Mouse (Mus musculus) stomach, embryonic 15.5 days (tissue): Measurements from ENCODE around the gene Tjp2. TPM values are rescaled to one million over a fixed set of nuclear protein-coding genes. Genes with fewer than 3 reads are reported as not detected.

Experiments
- ATAC-seq: fragments of 200-750 bp; cut with Nextera tagmentation; 2 replicates; pipeline ENCODE4 v1.8.0; 2017; ENCODE audit warnings: low read depth, moderate number of reproducible peaks, moderate TSS enrichment; ENCODE audit not compliant: insufficient read depth, low FRiP score
- H3K27ac ChIP-seq: fragments of 300-500 bp; sonication (generic); 2 replicates; pipeline ENCODE4 v1.5.1; 2015; ENCODE audit warnings: mild to moderate bottlenecking, inconsistent platforms
- H3K27me3 ChIP-seq: fragments of 300-500 bp; sonication (generic); replicated peaks from 2 replicates; pipeline ENCODE4 v1.6.1; 2015; ENCODE audit warnings: inconsistent platforms
- H3K36me3 ChIP-seq: fragments of 300-500 bp; sonication (generic); 2 replicates; pipeline ENCODE4 v1.6.1; 2015; ENCODE audit warnings: inconsistent platforms
- H3K4me1 ChIP-seq: fragments of 300-500 bp; sonication (generic); 2 replicates; pipeline ENCODE4 v1.6.1; 2015; ENCODE audit warnings: inconsistent platforms
- H3K4me2 ChIP-seq: fragments of 300-500 bp; sonication (generic); 2 replicates; pipeline ENCODE4 v1.6.1; 2015; ENCODE audit warnings: mild to moderate bottlenecking, inconsistent platforms
- H3K4me3 ChIP-seq: fragments of 300-500 bp; sonication (generic); replicated peaks from 2 replicates; pipeline ENCODE4 v1.5.1; 2015; ENCODE audit warnings: inconsistent platforms
- H3K9ac ChIP-seq: fragments of 300-500 bp; sonication (generic); 2 replicates; pipeline ENCODE4 v1.6.1; 2015; ENCODE audit warnings: inconsistent platforms
- H3K9me3 ChIP-seq: fragments of 300-500 bp; sonication (generic); 2 replicates; pipeline ENCODE4 v1.6.1; 2016; ENCODE audit warnings: inconsistent platforms
- WGBS: fragments of 180-500 bp; shearing (Covaris S2); methylation state at CpG from one replicate; pipeline ENCODE4 v1.1.7; 2015; 5-methylcytosine and 5-hydroxymethylcytosine counted together
- polyA plus RNA-seq: library from polyadenylated mRNA; unstranded; fragments of >200 nt; fragmentation: Nextera tagmentation; extraction: Ambion mirVana; gene quantifications from 2 replicates; pipeline ENCODE4 v1.2.1, GENCODE M21; 2015

The Tjp2 gene
- 34.5 and 39.2 TPM in 2 replicates for polyA plus RNA-seq

GRCm38 (mm10) chr19:24224500-24225304, at the start of gene Tjp2:
Gene Tjp2 (minus strand): TSS chr19:24225030.
- Histone ChIP-seq H3K36me3 (no peaks in the 10 kb centered on the region), H3K27me3 (0 out of 2 replicates have a peak, but pooled peaks cover 3% of the 10 kb centered on the region), H3K9me3 (no peaks in the 10 kb centered on the region), H3K4me3 (peak within 1 kb of the TSS; percentile 61), H3K4me2 (peak within 1 kb of the TSS; percentile 87), H3K4me1 (peaks cover 12% of the 10 kb centered on the region; the same call in 1 of the 2 replicates), H3K9ac (peak within 1 kb of the TSS; percentile 40), H3K27ac (peak within 1 kb of the TSS; percentile 97)
- ATAC-seq, result peak; percentile 79
- under 1% methylated on average over 59 of the region's 59 CpGs for WGBS

DNA sequence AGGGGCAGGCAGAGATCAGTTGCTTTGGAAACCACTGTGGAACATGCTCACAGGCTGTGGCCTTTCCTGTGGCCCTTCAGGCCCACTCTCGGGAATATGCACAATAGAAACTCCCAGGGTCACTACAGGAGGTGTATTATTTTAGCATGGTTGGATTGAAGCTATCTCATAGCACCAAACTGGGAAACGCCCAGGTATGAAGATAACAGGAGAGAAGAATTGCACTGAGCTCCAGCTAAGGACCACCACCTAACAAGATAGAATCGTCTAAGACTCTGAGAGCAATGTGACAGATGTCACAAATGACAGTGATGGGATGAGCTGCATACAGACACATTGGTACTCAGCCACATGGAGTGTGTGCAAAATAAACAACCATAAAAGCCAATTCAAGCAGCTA, 49.5 kb upstream of the Tjp2 start:
- H3K27me3 ChIP-seq, result no peaks in the 10 kb centered on the region
- ATAC-seq, result no peak
- H3K4me1 ChIP-seq, result peaks cover 10% of the 10 kb centered on the region; the same call in 1 of the 2 replicates
- H3K9me3 ChIP-seq, result no peaks in the 10 kb centered on the region
- no peak overlapping the region for H3K9ac ChIP-seq
- H3K4me3 ChIP-seq, result no peak overlapping the region
- H3K36me3 ChIP-seq, result 0 out of 2 replicates have a peak, but pooled peaks cover 3% of the 10 kb centered on the region
- WGBS, result 69% methylated on average over 3 of the region's 3 CpGs
- no peak overlapping the region for H3K27ac ChIP-seq
- H3K4me2 ChIP-seq, result no peak overlapping the region

- H3K27me3 ChIP-seq, result no peaks in the 10 kb centered on the region
- H3K4me2 ChIP-seq, result peak overlapping the region; percentile 33
- no peak overlapping the region for H3K9ac ChIP-seq
- H3K4me3 ChIP-seq, result no peak overlapping the region; the same call in 1 of the 2 replicates
- 0 out of 2 replicates have a peak, but pooled peaks cover 4% of the 10 kb centered on the region for H3K4me1 ChIP-seq
- no peak overlapping the region for H3K27ac ChIP-seq
- peaks cover 5% of the 10 kb centered on the region; the same call in 1 of the 2 replicates for H3K36me3 ChIP-seq
- peak; percentile 87 for ATAC-seq
- 43% methylated on average over 16 of the region's 16 CpGs for WGBS
- no peaks in the 10 kb centered on the region for H3K9me3 ChIP-seq
These were observed 47.1 kb upstream of the Tjp2 start for GRCm38 (mm10) chr19:24271746-24272426.

GRCm38 (mm10) chr19:24271326-24271725, 46.5 kb upstream of the Tjp2 start:
- H3K27me3 ChIP-seq, result no peaks in the 10 kb centered on the region
- peak; percentile 75 for ATAC-seq
- no peaks in the 10 kb centered on the region for H3K9me3 ChIP-seq
- peak overlapping the region; percentile 51; the same call in 1 of the 2 replicates for H3K27ac ChIP-seq
- no peak overlapping the region for H3K9ac ChIP-seq
- H3K36me3 ChIP-seq, result peaks cover 5% of the 10 kb centered on the region; the same call in 1 of the 2 replicates
- WGBS, result 46% methylated on average over 7 of the region's 7 CpGs
- peak overlapping the region; percentile 33 for H3K4me2 ChIP-seq
- 0 out of 2 replicates have a peak, but pooled peaks cover 4% of the 10 kb centered on the region for H3K4me1 ChIP-seq
- no peak overlapping the region; the same call in 1 of the 2 replicates for H3K4me3 ChIP-seq

- no peak overlapping the region for H3K4me2 ChIP-seq
- H3K27me3 ChIP-seq, result no peaks in the 10 kb centered on the region
- H3K9ac ChIP-seq, result no peak overlapping the region
- no peak for ATAC-seq
- 0 out of 2 replicates have a peak, but pooled peaks cover 4% of the 10 kb centered on the region for H3K4me1 ChIP-seq
- H3K9me3 ChIP-seq, result no peaks in the 10 kb centered on the region
- peaks cover 15% of the 10 kb centered on the region; the same call in 1 of the 2 replicates for H3K36me3 ChIP-seq
- H3K27ac ChIP-seq, result no peak overlapping the region
- no peak overlapping the region for H3K4me3 ChIP-seq
- WGBS, result 58% methylated on average over 4 of the region's 4 CpGs
These were observed 43.7 kb upstream of the Tjp2 start for GRCm38 (mm10) chr19:24268531-24268930.

GRCm38 (mm10) chr19:24266046-24266830, 41.4 kb upstream of the Tjp2 start:
- WGBS, result 73% methylated on average over 7 of the region's 7 CpGs
- H3K27me3 ChIP-seq, result no peaks in the 10 kb centered on the region
- H3K4me2 ChIP-seq, result no peak overlapping the region
- no peak overlapping the region for H3K4me3 ChIP-seq
- H3K36me3 ChIP-seq, result peaks cover 15% of the 10 kb centered on the region; the same call in 1 of the 2 replicates
- H3K27ac ChIP-seq, result peak overlapping the region; percentile 81
- H3K9ac ChIP-seq, result no peak overlapping the region
- ATAC-seq, result peak; percentile 72
- H3K4me1 ChIP-seq, result 0 out of 2 replicates have a peak, but pooled peaks cover 4% of the 10 kb centered on the region
- H3K9me3 ChIP-seq, result no peaks in the 10 kb centered on the region

DNA sequence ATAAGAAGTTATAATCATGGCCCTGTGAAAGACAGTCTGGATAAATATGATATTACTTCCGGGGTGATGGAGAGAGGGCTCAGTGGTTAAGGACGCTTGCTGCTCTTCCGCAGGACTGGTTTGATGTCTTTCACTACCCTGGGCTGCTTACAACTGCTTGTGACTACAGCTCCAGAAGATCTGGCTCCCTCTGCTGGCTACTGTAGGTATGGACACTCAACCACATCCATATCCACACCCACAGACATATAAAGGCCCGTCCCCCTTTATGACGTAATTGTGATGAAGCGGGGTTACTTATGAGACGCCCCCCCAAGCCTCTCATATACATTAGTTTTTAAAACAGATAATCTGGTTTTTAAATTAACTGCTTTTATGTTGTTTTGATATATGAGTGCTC, 40.2 kb upstream of the Tjp2 start:
- 50% methylated on average over 7 of the region's 7 CpGs for WGBS
- no peak overlapping the region for H3K9ac ChIP-seq
- no peaks in the 10 kb centered on the region for H3K9me3 ChIP-seq
- H3K4me3 ChIP-seq, result no peak overlapping the region
- peaks cover 12% of the 10 kb centered on the region; the same call in 1 of the 2 replicates for H3K36me3 ChIP-seq
- peak; percentile 63 for ATAC-seq
- no peaks in the 10 kb centered on the region for H3K27me3 ChIP-seq
- H3K4me1 ChIP-seq, result no peaks in the 10 kb centered on the region
- H3K4me2 ChIP-seq, result no peak overlapping the region
- no peak overlapping the region for H3K27ac ChIP-seq

- Histone ChIP-seq H3K4me3 (no peak overlapping the region), H3K9me3 (no peaks in the 10 kb centered on the region), H3K36me3 (peaks cover 12% of the 10 kb centered on the region; the same call in 1 of the 2 replicates), H3K4me2 (no peak overlapping the region), H3K4me1 (no peaks in the 10 kb centered on the region), H3K27ac (no peak overlapping the region), H3K27me3 (no peaks in the 10 kb centered on the region), H3K9ac (no peak overlapping the region)
- 93% methylated on average over 14 of the region's 14 CpGs for WGBS
- ATAC-seq, result no peak
These were observed 37.9 kb upstream of the Tjp2 start for GRCm38 (mm10) chr19:24262736-24263135.

- Histone ChIP-seq H3K27me3 (no peaks in the 10 kb centered on the region), H3K4me3 (no peak overlapping the region), H3K27ac (0 out of 2 replicates have a peak overlapping the region, but pooled peaks have one; percentile 40), H3K9ac (no peak overlapping the region), H3K4me1 (no peaks in the 10 kb centered on the region), H3K9me3 (no peaks in the 10 kb centered on the region), H3K4me2 (no peak overlapping the region), H3K36me3 (0 out of 2 replicates have a peak, but pooled peaks cover 5% of the 10 kb centered on the region)
- 71% methylated on average over 12 of the region's 12 CpGs for WGBS
- no peak for ATAC-seq
These were observed 34.8 kb upstream of the Tjp2 start for GRCm38 (mm10) chr19:24259390-24260351.

GRCm38 (mm10) chr19:24258368-24258767, 33.5 kb upstream of the Tjp2 start:
- H3K27ac ChIP-seq, result peak overlapping the region; percentile 44; the same call in 1 of the 2 replicates
- peak; percentile 27; the same call in 1 of the 2 replicates for ATAC-seq

More at GRCm38 (mm10) chr19:24258368-24258767, 33.5 kb upstream of the Tjp2 start:
- Histone ChIP-seq H3K4me3 (no peak overlapping the region), H3K9me3 (no peaks in the 10 kb centered on the region), H3K4me1 (peaks cover 5% of the 10 kb centered on the region; the same call in 1 of the 2 replicates), H3K9ac (no peak overlapping the region), H3K4me2 (no peak overlapping the region), H3K27me3 (no peaks in the 10 kb centered on the region), H3K36me3 (no peaks in the 10 kb centered on the region)
- 44% methylated on average over 5 of the region's 5 CpGs for WGBS
